Mouse (Mus musculus): ENCODE measurements around the gene Pik3r5.

DNA sequence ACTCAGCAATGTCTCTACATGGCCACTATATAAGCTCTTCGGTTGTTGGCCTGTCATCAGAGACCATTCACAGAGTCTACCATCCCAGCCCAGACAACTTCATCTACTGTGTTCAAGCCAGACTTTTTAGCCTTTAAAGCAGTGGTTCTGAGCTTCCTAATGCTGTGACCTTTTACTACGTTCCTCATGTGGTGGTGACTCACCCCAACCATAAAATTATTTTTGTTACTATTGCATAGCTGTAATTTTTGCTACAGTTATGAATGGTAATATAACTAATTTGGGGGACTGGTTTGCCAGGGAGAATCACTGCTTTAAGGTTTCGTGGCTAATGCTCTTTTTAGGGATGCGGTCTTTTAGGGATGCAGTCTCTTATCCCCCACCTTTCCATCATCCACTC is 14.0 kb downstream of the Pik3r5 start:
- TF ChIP-seq CTCF (IDR thresholded peaks at IDR 0.05; ENCODE audit: low read depth) (no peak), EP300 (IDR thresholded peaks at IDR 0.05; ENCODE audit: low read depth) (no peak)
